Mouse (Mus musculus): Measurements from ENCODE around the gene Dock2.

Gene Dock2

DNA sequence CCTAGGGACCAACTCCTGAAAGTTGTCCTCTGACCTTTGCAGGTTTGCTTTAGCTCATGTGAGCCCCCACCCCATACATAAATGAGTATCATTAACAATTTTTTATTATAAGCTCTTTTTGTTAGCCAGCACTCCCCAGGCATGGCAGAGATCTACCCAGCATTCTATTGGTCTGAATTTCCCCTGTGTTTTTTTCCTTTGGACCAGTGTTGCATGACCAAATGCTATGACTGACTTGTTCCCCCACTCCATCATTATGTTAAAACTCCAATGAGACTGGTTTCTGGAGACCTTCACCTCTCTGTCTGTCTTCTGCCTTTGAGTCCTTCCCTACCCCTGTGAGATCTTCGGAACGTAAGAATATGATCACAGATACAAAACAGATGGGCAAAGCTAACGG, 588.5 kb downstream of the Dock2 start:
- no peak for DNase-seq (ENCODE audit: low spot score in 2 of 2)

DNA sequence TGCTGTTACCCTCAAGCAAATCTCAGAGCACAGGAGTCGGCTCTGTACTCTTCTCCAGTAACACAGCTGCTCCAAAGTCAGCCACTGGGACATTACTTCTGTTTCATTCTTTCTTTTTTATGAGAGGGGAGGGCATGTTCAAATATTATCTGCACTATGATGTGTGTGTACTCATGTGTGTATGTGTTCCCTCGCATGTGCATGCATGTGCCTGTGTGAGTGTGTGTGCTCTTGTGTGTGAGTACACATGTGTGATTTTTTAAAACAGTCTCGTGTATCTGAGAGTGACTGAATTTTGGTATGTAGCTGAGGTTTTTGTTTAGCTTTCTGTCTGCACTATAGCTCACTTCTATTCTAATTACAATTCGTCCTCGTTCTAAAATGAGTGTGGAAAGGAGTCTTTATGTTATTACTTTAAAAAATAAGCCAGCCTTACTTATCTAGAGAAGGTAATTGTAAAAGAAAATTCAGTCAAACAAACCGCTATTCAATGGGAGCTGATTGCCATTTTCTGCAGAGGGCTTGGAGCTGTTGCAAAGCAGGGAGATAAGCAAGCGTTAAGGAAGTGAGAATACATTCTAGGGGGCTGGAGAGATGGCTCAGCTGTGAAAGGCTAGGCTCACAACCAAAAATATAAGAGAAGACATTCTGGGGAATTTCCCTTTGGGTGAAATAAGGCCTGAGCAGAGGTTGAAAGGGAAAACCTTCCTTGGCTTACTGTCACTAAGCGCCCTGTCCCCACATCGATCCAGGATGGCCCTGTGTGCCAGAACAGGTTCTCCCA, 589.3 kb downstream of the Dock2 start:
- DNase-seq (ENCODE audit: low spot score in 2 of 2): no peak

DNA sequence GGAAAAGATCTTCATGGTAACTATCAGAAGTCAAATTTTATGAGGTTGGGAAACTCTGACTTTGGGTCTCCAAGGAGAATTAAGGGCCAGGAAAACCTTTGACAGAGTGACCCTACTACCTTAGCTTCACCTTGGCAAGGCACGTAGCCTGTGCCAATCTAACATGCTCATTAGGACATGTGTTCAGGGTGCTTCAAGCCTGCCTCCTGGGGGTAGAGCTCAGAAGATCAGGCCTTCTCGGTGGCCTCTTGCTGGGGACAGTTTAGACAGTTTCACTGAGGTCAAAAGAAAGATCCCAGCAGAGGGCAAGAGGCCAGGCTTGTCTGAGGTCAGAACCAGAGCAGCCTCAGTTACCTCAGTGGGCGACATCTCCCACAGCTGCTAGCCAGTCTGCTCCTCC, 590.0 kb downstream of the Dock2 start:
- DNase-seq (ENCODE audit: low spot score in 2 of 2): no peak

DNA sequence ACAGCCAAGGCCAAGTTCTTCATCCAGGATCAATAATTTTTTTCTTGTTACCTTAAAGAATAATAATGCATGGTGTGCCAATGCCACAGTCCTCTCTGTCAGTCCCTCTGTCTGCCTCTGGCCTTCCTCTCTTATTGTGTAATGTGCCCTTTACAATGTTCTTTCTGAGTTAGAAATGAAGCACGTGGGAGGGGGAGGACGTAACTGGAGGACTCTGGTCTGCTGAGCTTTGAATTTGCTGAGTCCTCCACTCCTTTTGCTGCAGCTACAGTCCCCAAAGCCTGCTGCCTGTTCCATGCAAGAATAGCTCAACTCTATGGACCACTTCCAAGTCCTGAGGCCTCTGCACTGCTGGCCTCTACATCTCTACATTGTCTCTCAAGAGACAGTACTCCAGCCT, 599.4 kb downstream of the Dock2 start:
- DNase-seq (ENCODE audit: low spot score in 2 of 2): no peak

DNA sequence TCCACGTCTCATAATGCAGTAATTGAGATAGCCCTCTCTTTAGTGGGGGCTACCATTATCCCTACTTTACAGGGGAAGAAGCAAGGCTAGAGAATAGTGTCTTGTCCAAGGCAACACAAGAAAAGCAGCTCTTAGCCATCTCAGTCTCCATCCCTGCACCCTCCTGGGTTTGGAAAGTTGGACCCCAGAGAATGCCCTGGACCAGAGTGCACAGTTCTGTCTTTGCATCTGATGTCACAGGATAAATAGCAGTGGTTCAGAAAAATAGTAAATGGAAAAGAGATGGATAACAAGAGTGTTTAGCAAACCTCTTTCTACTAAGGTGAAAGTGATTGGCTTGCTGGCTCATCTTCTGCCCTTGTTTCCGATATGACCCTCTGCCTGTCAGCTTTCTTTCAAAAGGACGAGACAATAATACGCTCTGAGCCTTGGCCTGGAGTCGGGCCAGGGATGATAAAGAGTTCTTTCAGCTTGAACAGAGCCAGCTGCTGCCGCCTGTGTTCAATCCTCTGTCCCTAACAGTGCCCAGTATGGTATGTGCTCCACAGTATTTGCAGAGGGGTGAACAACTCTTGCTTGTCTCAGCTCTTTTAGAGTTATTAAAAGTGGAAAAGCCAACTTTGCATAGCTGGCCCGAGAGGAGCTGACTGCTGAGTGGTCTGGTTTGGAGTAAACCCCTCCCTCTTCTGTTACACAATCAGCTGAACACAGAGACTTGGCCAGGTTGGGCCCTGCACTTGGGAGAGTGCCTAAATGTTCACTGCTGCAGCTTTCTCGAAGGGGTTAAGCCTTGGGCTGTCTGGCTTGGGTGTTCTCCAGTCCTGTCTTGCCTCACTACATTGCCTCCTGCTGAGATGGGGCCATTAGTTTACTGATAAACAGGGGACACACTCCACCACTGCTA, 602.2 kb downstream of the Dock2 start:
- DNase-seq (ENCODE audit: low spot score in 2 of 2): peak; percentile 31 to 38

DNA sequence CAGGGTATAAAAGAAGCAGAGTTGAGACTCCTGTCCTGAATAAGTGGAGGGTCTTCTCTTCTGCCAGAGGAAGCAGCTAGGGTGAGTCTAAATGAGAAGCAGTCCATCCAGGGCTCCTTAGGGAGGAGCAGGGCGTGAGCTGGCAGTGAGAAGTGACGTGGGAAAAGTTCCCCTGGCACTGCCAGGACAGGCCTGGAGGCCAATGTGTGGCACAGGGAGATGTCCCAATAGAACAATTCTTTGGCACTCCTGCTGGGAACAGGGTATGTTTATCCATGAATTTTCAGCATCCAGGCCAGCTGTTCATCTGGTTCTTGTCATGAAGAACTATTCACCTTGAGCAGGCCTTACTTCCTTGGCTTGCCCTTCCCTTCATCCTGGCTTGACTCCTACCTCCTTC, 604.9 kb downstream of the Dock2 start:
- DNase-seq (ENCODE audit: low spot score in 2 of 2): no peak

Data from frontal cortex, postnatal 10 days (tissue).